5 mouse cellular contexts compared by ENCODE assay signal in the genomic region with DNA sequence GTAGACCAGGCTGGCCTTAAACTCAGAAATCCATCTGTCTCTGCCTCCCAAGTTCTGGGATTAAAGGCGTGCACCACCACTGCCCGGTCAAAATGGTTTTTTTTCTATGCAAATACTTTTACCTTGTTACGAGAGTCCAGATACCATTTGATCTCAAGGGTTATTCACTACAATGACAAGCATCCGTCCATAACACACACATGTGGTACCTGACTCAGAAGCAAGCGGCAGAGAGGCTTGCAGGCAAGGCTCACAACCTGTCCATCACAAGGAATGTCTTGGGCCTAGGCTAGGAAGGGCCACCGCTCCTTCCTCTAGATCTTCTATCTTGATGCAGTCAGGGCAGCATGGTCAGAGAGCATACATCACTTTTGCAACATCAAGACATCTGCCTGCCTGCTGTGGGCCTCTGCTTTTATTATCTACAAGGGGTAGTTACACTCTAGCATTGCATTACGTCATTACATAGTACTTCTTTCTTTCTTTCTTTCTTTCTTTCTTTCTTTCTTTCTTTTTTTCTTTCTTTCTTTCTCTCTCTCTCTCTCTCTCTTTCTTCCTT. TPM values are rescaled to one million over a fixed set of nuclear protein-coding genes. Genes with fewer than 3 reads are reported as not detected.
ATAC-seq and TF ChIP-seq lines count a peak whose summit lies in the region.
"Not testable (repeated sequence)": the region's sequence is repeated elsewhere in the genome, so short reads cannot be mapped to it uniquely, and the experiment has no call there.

No protein-coding gene starts in this region.

- H3K27ac ChIP-seq in intestine, embryonic 16.5 days (ENCODE audit: low read length); intestine, postnatal 0 days (ENCODE audit: low read depth, low read length): not testable (repeated sequence)

- not testable (repeated sequence) for H3K4me3 ChIP-seq in intestine, embryonic 16.5 days (ENCODE audit: low read length); intestine, postnatal 0 days (ENCODE audit: low read depth, low read length)
- H3K4me3 ChIP-seq in megakaryocyte, embryonic 14.5 days (replicated peaks), result peak overlapping the region; percentile 65

- H3K36me3 ChIP-seq in intestine, embryonic 16.5 days (ENCODE audit: control insufficient read depth, insufficient read depth, low read length); intestine, postnatal 0 days (ENCODE audit: control insufficient read depth, insufficient read depth); megakaryocyte, embryonic 14.5 days (replicated peaks; ENCODE audit: low read length): not testable (repeated sequence)

- 75% methylated on average over 7 of the region's 7 CpGs for WGBS in intestine, embryonic 16.5 days
- WGBS in intestine, postnatal 0 days, result 65% methylated on average over 7 of the region's 7 CpGs

- ATAC-seq in erythroblast, adult 5-6 weeks (replicated peaks; ENCODE audit: low FRiP score, poor library complexity, severe bottlenecking), result peak; percentile 81
- ATAC-seq in erythroid progenitor cell, adult 5-6 weeks (replicated peaks; ENCODE audit: low FRiP score, poor library complexity, severe bottlenecking), result peak; percentile 79
- peak; percentile 53; the same call in 1 of the 2 replicates for ATAC-seq in intestine, embryonic 16.5 days
- peak; percentile 59; the same call in 1 of the 2 replicates for ATAC-seq in intestine, postnatal 0 days

- H3K9me3 ChIP-seq in intestine, embryonic 16.5 days (ENCODE audit: control insufficient read depth, low read length); intestine, postnatal 0 days (ENCODE audit: control insufficient read depth); megakaryocyte, embryonic 14.5 days: not testable (repeated sequence)

- H3K27me3 ChIP-seq in intestine, embryonic 16.5 days (replicated peaks; ENCODE audit: control insufficient read depth, insufficient read depth, low read length); intestine, postnatal 0 days (replicated peaks; ENCODE audit: control insufficient read depth, insufficient read depth, low read length); megakaryocyte, embryonic 14.5 days (replicated peaks): not testable (repeated sequence)

- not testable (repeated sequence) for H3K4me2 ChIP-seq in intestine, embryonic 16.5 days (ENCODE audit: low read depth, low read length); intestine, postnatal 0 days (replicated peaks; ENCODE audit: low read depth)

- H3K9ac ChIP-seq in intestine, embryonic 16.5 days (ENCODE audit: low read depth, low read length); intestine, postnatal 0 days (ENCODE audit: low read depth, low read length): not testable (repeated sequence)

- TF ChIP-seq CTCF in intestine, postnatal 0 days (IDR thresholded peaks at IDR 0.05; ENCODE audit: low read depth), result not testable (repeated sequence)

- H3K4me1 ChIP-seq in intestine, embryonic 16.5 days (ENCODE audit: control insufficient read depth, insufficient read depth, low read length); intestine, postnatal 0 days (replicated peaks; ENCODE audit: control insufficient read depth, insufficient read depth, low read length): not testable (repeated sequence)
- H3K4me1 ChIP-seq in megakaryocyte, embryonic 14.5 days, result peaks cover 26% of the 10 kb centered on the region

RNA-seq across cellular contexts. Expression of a gene that starts 28.5 kb away (rescaled TPM):
- total RNA-seq in erythroblast, adult 5-6 weeks (2015; ENCODE audit: low replicate concordance), result 1.9 and 7.3 TPM in 2 replicates
- 7.2 and 11.5 TPM in 2 replicates for total RNA-seq in erythroblast, adult 5-6 weeks (2017; ENCODE audit: low replicate concordance)
- 8.3 and 15.5 TPM in 2 replicates for total RNA-seq in erythroid progenitor cell, adult 5-6 weeks (2015; ENCODE audit: low replicate concordance)
- 10.1 and 27.7 TPM in 2 replicates for total RNA-seq in erythroid progenitor cell, adult 5-6 weeks (2017; ENCODE audit: low replicate concordance)
- polyA plus RNA-seq in intestine, embryonic 16.5 days (2015; fragmentation: Nextera tagmentation; extraction: Ambion mirVana), result 11.9 and 12.9 TPM in 2 replicates
- polyA plus RNA-seq in intestine, postnatal 0 days (2015; fragmentation: Nextera tagmentation; extraction: Ambion mirVana), result 8.9 and 9.1 TPM in 2 replicates
- 0.46 TPM in 1 of 2 replicates, not detected in the other for polyA plus RNA-seq in megakaryocyte, embryonic 14.5 days (2012; ENCODE audit: insufficient read depth, low replicate concordance)

RNA-seq across cellular contexts. Expression of a gene that starts 43.4 kb away (rescaled TPM):
- 33.6 and 40.3 TPM in 2 replicates for total RNA-seq in erythroblast, adult 5-6 weeks (2015; ENCODE audit: low replicate concordance)
- 40.6 and 62.6 TPM in 2 replicates for total RNA-seq in erythroblast, adult 5-6 weeks (2017; ENCODE audit: low replicate concordance)
- total RNA-seq in erythroid progenitor cell, adult 5-6 weeks (2015; ENCODE audit: low replicate concordance), result 68.3 and 81.1 TPM in 2 replicates
- total RNA-seq in erythroid progenitor cell, adult 5-6 weeks (2017; ENCODE audit: low replicate concordance), result 80.4 and 123 TPM in 2 replicates
- polyA plus RNA-seq in intestine, embryonic 16.5 days (2015; fragmentation: Nextera tagmentation; extraction: Ambion mirVana), result 15.5 and 20.2 TPM in 2 replicates
- 40.9 and 43.1 TPM in 2 replicates for polyA plus RNA-seq in intestine, postnatal 0 days (2015; fragmentation: Nextera tagmentation; extraction: Ambion mirVana)
- polyA plus RNA-seq in megakaryocyte, embryonic 14.5 days (2012; ENCODE audit: insufficient read depth, low replicate concordance), result 22.6 and 36.0 TPM in 2 replicates
